Mouse (Mus musculus) embryonic facial prominence, embryonic 14.5 days (tissue): ENCODE data around the gene Myo1a. TPM values are rescaled to one million over a fixed set of nuclear protein-coding genes. Genes with fewer than 3 reads are reported as not detected.

Experiments used
- ATAC-seq: fragments of 200-750 bp; cut with Nextera tagmentation; 2 replicates; pipeline ENCODE4 v1.8.0; 2017; ENCODE audit warnings: low read depth, moderate number of reproducible peaks, moderate TSS enrichment
- DNase-seq: peaks from one replicate; pipeline ENCODE4 v3.0.0-alpha.2; 2015; ENCODE audit warnings: low spot score
- H3K27ac ChIP-seq: fragments of 300-500 bp; sonication (generic); replicated peaks from 2 replicates; pipeline ENCODE4 v1.5.1; 2014; ENCODE audit warnings: low read depth, mild to moderate bottlenecking, low read length, moderate library complexity
- H3K27me3 ChIP-seq: fragments of 300-500 bp; sonication (generic); replicated peaks from 2 replicates; pipeline ENCODE4 v1.6.1; 2014; ENCODE audit warnings: low read length; ENCODE audit not compliant: control insufficient read depth, insufficient read depth
- H3K36me3 ChIP-seq: fragments of 300-500 bp; sonication (generic); 2 replicates; pipeline ENCODE4 v1.6.1; 2014; ENCODE audit warnings: low read length, mixed read lengths; ENCODE audit not compliant: control insufficient read depth, insufficient read depth
- H3K4me1 ChIP-seq: fragments of 300-500 bp; sonication (generic); 2 replicates; pipeline ENCODE4 v1.6.1; 2014; ENCODE audit warnings: antibody characterized with exemption, low read length; ENCODE audit not compliant: control insufficient read depth, insufficient read depth
- H3K4me2 ChIP-seq: fragments of 300-500 bp; sonication (generic); 2 replicates; pipeline ENCODE4 v1.6.1; 2014; ENCODE audit warnings: low read depth, mild to moderate bottlenecking, low read length, moderate library complexity, mixed read lengths
- H3K4me3 ChIP-seq: fragments of 300-500 bp; sonication (generic); 2 replicates; pipeline ENCODE4 v1.5.1; 2014; ENCODE audit warnings: low read depth, mild to moderate bottlenecking, low read length
- H3K9ac ChIP-seq: fragments of 300-500 bp; sonication (generic); 2 replicates; pipeline ENCODE4 v1.6.1; 2014; ENCODE audit warnings: low read depth, mild to moderate bottlenecking, low read length, moderate library complexity, mixed read lengths
- H3K9me3 ChIP-seq: fragments of 300-500 bp; sonication (generic); 2 replicates; pipeline ENCODE4 v1.6.1; 2016; ENCODE audit warnings: low read length; ENCODE audit not compliant: control insufficient read depth
- WGBS: fragments of 180-500 bp; shearing (Covaris S2); extraction: QIAGEN DNeasy Blood & Tissue Kit; methylation state at CpG from one replicate; pipeline ENCODE4 v1.1.7; 2014; 5-methylcytosine and 5-hydroxymethylcytosine counted together
- polyA plus RNA-seq: library from polyadenylated mRNA; unstranded; fragments of >200 nt; fragmentation: Nextera tagmentation; extraction: Ambion mirVana; gene quantifications from 2 replicates; pipeline ENCODE4 v1.2.1, GENCODE M21; 2014

Myo1a gene
- polyA plus RNA-seq, 1 experiment from 2014 or later, result 1.2 TPM

DNA sequence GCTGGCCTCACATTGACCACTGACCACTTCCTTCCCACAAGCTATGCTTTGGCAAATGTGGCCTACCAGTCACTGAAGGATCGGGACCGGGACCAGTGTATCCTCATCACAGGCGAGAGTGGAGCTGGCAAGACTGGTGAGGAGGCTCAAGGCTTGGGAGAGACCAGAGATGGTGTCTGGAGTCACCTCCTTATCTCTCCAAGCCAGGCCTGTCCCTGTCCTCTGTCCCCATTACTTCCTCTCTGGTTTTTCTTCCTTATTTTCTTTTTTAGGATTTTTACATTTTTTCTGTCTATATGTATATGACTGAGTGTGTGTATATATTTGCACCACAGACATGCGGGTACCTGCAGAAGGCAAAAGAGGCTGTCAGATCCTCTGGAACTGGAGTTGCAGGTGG, 813 bp downstream of the Myo1a start:
- no peak overlapping the region for H3K4me3 ChIP-seq
- no peaks in the 10 kb centered on the region for H3K36me3 ChIP-seq
- H3K9ac ChIP-seq, result no peak overlapping the region
- no peak overlapping the region for H3K4me2 ChIP-seq
- H3K27me3 ChIP-seq, result no peaks in the 10 kb centered on the region
- WGBS, result 87% methylated on average over 4 of the region's 4 CpGs
- no peaks in the 10 kb centered on the region for H3K4me1 ChIP-seq
- ATAC-seq (no peak), DNase-seq (no peak)
- H3K9me3 ChIP-seq, result no peaks in the 10 kb centered on the region
- H3K27ac ChIP-seq, result no peak overlapping the region

DNA sequence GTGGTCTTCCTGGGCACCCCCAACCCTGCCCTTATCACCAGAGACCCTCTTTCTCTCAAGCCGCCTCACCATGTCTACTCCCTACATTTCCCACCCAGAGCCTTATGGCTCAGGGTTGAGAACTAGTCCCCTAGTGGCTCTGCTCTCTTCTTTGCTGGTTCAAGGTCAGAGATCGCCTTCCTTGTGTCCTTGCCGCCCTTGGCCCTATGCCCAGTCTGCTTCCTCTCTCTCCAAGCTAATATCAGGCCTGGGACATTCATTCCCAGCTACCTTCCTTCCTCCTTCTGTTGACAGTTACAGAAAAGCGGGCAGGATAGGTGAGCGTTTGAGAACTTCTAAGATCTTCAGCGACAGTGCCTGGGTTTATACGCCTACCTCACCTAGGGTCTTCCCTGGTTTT, 2.8 kb downstream of the Myo1a start:
- Histone ChIP-seq H3K4me2 (no peak overlapping the region), H3K4me1 (0 out of 2 replicates have a peak, but pooled peaks cover 2% of the 10 kb centered on the region), H3K9me3 (no peaks in the 10 kb centered on the region), H3K36me3 (no peaks in the 10 kb centered on the region), H3K27ac (no peak overlapping the region), H3K27me3 (no peaks in the 10 kb centered on the region), H3K4me3 (no peak overlapping the region), H3K9ac (no peak overlapping the region)
- 88% methylated on average over 7 of the region's 7 CpGs for WGBS
- ATAC-seq (no peak), DNase-seq (no peak)

DNA sequence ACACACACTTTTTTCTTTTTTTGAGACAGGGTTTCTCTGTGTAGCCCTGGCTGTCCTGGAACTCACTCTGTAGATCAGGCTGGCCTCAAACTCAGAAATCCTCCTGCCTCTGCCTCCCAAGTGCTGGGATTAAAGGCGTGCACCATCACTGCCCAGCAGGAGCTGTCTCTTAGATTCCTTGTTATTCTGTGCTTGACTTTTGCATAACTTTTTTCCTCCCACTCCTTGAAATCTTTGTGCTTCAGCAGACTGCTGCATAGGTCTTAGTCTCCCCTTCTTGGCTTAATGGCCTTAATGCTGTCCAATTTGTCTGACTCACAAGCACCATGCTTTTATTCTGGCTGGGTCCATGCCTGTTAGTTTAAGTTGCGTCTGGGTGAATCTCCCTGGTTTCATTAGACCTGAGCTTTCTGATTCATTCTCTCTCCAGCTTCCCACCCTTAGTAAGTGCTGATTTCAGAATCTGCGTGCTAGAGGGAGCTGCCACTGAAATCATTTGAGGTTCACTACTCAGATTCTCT, 3.9 kb downstream of the Myo1a start:
- H3K27me3 ChIP-seq, result no peaks in the 10 kb centered on the region
- 0 out of 2 replicates have a peak, but pooled peaks cover 2% of the 10 kb centered on the region for H3K4me1 ChIP-seq
- no peak overlapping the region for H3K4me3 ChIP-seq
- no peaks in the 10 kb centered on the region for H3K9me3 ChIP-seq
- 71% methylated on average over 3 of the region's 3 CpGs for WGBS
- H3K27ac ChIP-seq, result no peak overlapping the region
- DNase-seq (no peak), ATAC-seq (no peak)
- no peak overlapping the region for H3K9ac ChIP-seq
- no peak overlapping the region for H3K4me2 ChIP-seq
- no peaks in the 10 kb centered on the region for H3K36me3 ChIP-seq

DNA sequence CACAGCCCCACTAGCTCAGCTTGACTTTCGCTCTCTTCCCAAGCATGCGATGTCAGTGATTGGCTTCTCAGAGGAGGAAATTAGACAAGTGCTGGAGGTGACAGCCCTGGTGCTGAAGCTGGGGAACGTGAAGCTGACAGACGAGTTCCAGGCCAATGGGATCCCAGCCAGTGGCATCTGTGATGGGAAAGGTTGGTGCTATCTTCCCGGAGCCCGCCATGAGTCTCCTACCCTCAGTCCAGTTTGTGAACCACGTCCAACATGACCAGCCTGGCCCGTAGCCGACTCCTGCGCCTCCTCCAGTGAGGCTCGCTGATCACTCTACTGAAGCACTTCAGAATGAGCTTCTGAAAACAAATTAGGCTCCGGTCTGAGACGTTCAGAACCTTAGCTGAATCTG, 5.4 kb downstream of the Myo1a start:
- Histone ChIP-seq H3K27ac (no peak overlapping the region), H3K9me3 (no peaks in the 10 kb centered on the region), H3K4me2 (no peak overlapping the region), H3K27me3 (no peaks in the 10 kb centered on the region), H3K36me3 (no peaks in the 10 kb centered on the region), H3K4me3 (no peak overlapping the region), H3K4me1 (0 out of 2 replicates have a peak, but pooled peaks cover 2% of the 10 kb centered on the region), H3K9ac (no peak overlapping the region)
- 67% methylated on average over 13 of the region's 13 CpGs for WGBS
- ATAC-seq (no peak), DNase-seq (no peak)

DNA sequence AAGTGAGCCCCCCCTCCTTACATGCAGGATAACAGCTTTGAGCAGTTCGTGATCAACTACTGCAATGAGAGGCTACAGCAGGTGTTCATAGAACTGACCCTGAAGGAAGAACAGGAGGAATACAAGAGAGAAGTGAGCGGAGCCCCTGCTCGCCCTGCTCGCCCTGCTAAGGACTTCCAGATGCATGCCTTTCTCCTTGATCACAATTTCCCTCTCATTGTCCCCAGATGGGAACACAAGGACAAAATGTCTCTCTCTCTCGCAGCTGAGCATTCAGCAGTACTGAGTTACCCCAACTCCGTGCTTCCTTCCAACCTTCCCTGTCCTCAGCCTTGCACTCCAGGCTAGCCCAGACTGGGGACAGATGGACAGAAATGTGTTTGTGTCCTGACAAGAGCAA, 7.8 kb downstream of the Myo1a start:
- Histone ChIP-seq H3K4me3 (no peak overlapping the region), H3K4me2 (no peak overlapping the region), H3K27ac (no peak overlapping the region), H3K9ac (no peak overlapping the region), H3K36me3 (no peaks in the 10 kb centered on the region), H3K4me1 (0 out of 2 replicates have a peak, but pooled peaks cover 2% of the 10 kb centered on the region), H3K9me3 (no peaks in the 10 kb centered on the region), H3K27me3 (no peaks in the 10 kb centered on the region)
- DNase-seq (no peak), ATAC-seq (no peak)
- 46% methylated on average over 6 of the region's 6 CpGs for WGBS

DNA sequence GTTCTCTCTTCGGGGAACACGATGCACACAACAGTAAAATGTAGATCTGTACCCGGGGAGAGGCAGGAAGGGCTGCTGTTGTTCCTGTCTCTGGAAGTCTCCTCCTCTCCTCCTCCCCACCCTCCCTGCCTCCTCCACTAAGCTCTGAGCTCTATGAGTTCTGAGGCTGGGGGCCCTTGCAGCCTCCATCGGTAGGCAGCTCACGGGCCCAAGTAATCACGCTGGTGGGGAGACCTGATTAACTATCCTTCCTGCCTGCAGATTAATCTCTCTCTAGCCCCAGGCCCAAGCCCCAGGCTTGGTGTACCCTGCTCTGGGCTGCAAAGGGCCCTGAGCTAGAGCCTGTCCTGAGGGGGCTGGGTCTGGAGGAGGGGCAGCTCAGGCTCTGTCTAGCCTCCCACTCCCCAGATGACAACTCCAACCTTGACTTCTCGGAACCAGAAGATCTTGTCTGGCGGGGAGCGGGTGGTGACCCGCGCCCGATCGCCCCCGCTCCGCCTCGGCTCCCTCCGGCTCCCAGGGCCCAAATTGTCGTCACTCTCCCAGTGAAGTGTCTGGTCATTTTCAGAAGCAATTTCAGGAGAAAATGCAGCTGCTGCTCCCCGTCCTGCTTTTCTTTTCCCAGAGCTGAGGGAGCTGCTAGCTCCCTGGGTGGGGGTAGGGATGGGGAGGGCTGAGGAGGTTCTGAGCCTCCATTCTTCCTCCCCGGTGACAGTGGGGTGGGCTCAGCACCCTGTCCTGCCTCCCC, 16.9 kb downstream of the Myo1a start:
- Histone ChIP-seq H3K9me3 (no peaks in the 10 kb centered on the region), H3K4me1 (peaks cover 12% of the 10 kb centered on the region), H3K9ac (peak overlapping the region; percentile 46; the same call in 1 of the 2 replicates), H3K36me3 (no peaks in the 10 kb centered on the region), H3K27me3 (peaks cover 11% of the 10 kb centered on the region; the same call in 1 of the 2 replicates), H3K27ac (no peak overlapping the region), H3K4me2 (peak overlapping the region; percentile 49), H3K4me3 (peak overlapping the region; percentile 11; the same call in 1 of the 2 replicates)
- ATAC-seq (no peak; the same call in 1 of the 2 replicates), DNase-seq (peak; percentile 19)
- WGBS, result 11% methylated on average over 16 of the region's 20 CpGs

DNA sequence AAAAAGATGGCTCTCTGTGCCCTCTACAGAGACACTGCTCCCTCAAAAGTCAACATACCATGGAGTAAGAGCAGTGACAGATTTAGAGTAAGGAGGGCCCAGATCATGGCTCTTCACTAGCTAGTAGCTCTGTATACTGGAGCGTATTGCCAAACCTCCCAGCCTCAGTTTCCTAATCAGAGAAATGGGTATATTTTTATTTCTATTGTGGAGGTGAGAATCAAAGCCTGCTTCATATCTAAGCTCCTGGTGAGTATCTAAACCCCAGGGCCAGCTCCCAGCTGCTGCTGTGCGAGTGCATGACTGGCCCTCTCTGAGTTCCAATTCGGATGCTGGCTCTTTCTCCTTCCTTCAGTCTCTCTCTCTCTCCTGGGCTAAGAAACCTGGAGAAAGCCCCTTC, 19.2 kb downstream of the Myo1a start, which contains the start of gene Tac2:
Gene Tac2 (plus strand): TSS at position 301 of the 400 bp plus-strand sequence.
- H3K36me3 ChIP-seq, result no peaks in the 10 kb centered on the region
- no peak within 1 kb of the TSS for H3K9ac ChIP-seq
- no peak within 1 kb of the TSS for H3K4me3 ChIP-seq
- WGBS, result 74% methylated on average over 3 of the region's 3 CpGs
- no peak for DNase-seq
- H3K9me3 ChIP-seq, result no peaks in the 10 kb centered on the region
- H3K27me3 ChIP-seq, result peaks cover 15% of the 10 kb centered on the region; the same call in 1 of the 2 replicates
- H3K27ac ChIP-seq, result no peak within 1 kb of the TSS
- no peak for ATAC-seq
- H3K4me1 ChIP-seq, result peaks cover 12% of the 10 kb centered on the region
- no peak within 1 kb of the TSS for H3K4me2 ChIP-seq

DNA sequence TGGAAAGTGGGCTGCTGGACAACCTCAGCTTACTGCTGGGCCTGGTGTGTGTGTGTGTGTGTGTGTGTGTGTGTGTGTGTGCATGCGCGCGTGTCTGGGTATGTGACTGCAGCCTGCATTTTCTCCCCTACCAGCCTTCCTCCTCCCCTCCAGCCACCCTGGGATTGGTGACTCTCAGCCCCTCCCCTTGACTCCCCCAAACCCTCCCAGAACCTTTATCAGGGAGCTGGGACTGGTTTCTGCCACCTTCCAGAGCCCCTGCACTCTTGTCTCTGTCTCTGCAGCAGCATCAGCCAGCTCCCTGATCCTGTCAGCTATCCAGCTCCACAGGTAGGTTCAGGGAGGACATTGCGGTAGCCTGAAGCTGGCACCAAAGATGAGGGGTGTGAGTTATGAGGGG, 20.2 kb downstream of the Myo1a start:
- WGBS, result 81% methylated on average over 4 of the region's 4 CpGs
- Histone ChIP-seq H3K4me3 (no peak overlapping the region), H3K9ac (no peak overlapping the region), H3K4me2 (no peak overlapping the region), H3K27ac (no peak overlapping the region), H3K4me1 (peaks cover 12% of the 10 kb centered on the region), H3K9me3 (no peaks in the 10 kb centered on the region), H3K36me3 (no peaks in the 10 kb centered on the region), H3K27me3 (peaks cover 15% of the 10 kb centered on the region; the same call in 1 of the 2 replicates)
- no peak for DNase-seq
- ATAC-seq, result no peak
